Mouse (Mus musculus) inflammation-experienced regulatory T-cells, adult 6 months (primary cell): Measurements from ENCODE around the gene Kcnd3. TPM values are rescaled to one million over a fixed set of nuclear protein-coding genes. Genes with fewer than 3 reads are reported as not detected.

Experiments used
- ATAC-seq: one replicate; pipeline ENCODE4 v1.8.0; 2017
- polyA plus RNA-seq, 3 experiments: library from polyadenylated mRNA; unstranded; fragments of 100-300 nt; shearing (Covaris generic); gene quantifications; one replicate each; pipeline ENCODE4 v1.2.1; 2017

The Kcnd3 gene
- polyA plus RNA-seq, 3 experiments from 2014 or later, result not detected

DNA sequence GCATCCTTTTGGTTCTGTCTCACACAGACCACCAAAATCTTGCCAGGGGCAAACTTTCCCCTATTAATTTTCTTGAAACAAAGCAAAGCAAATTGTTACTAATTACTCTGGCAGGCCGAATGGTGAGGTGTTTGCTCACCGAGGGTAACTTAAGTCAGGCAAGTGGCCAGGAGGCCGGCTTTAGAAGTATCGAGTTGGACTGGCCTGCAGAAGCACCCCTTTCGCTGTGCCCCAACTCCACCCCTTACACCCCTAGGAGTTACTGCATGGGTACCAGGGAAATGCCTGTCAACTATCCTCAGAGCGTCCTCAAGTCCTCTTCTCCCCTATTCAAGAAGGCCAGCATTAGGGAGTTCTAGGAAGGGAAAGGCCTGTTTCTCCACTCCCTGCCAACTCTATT lies 251.4 kb downstream of the Kcnd3 start:
- no peak for ATAC-seq

GRCm38 (mm10) chr3:105704031-105705008 lies 252.2 kb downstream of the Kcnd3 start, which contains the start of gene Inka2:
Gene Inka2 (plus strand): TSS chr3:105704599.
- ATAC-seq, result peak; percentile 85

DNA sequence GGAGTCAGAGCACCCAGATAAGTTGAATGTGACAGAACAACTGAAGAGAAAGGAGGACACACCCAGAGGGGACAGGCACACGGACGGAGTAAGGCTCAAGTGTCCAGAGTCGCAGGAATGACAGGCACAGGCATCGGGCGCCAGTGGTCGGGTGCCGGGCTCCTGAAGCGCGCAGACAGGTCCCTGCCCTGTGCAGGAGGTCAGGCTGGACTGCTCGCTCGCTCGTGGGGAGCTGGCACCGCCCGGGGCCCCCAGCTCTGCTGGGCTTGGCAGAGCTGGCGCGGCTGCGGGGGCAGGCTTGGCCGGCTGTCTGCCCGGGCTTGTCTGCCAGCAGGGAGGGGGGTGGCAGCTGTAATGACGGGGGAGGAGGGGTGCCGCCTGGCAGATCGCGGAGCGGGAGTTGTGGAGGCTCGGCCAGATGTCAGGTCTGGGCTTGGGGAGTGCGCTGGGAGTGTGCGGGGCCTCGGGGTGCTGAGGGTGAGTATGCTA lies 253.0 kb downstream of the Kcnd3 start:
- peak; percentile 32 for ATAC-seq

GRCm38 (mm10) chr3:105705561-105705960 lies 253.4 kb downstream of the Kcnd3 start:
- ATAC-seq, result no peak

- ATAC-seq, result no peak
Observed at GRCm38 (mm10) chr3:105706366-105707020, 254.4 kb downstream of the Kcnd3 start.

GRCm38 (mm10) chr3:105707590-105707989 lies 255.5 kb downstream of the Kcnd3 start:
- no peak for ATAC-seq

GRCm38 (mm10) chr3:105710246-105710645 lies 258.1 kb downstream of the Kcnd3 start:
- no peak for ATAC-seq

DNA sequence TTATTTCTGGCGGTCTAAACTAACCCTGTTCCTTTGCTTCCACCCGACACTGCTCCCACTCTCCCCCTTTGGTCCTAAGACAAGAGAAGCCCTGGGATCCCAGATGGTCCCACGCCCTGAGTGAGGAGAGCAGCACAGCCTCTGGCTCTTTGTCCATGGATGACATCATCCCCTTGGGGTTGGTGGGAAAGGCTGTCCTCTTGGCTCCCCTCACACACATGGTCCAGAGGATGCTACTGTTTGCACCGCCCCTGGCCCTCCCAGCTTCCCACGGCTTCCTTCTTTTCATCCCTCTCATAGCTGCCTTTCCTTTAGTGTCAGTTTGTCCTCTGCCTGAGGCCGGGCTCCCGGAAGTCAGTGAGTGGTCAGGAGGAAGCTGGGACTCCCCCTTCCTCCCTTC lies 259.6 kb downstream of the Kcnd3 start:
- no peak for ATAC-seq

- no peak for ATAC-seq
Observed at GRCm38 (mm10) chr3:105712827-105713226, 260.7 kb downstream of the Kcnd3 start.

- ATAC-seq, result no peak
Observed at GRCm38 (mm10) chr3:105714091-105714819, 262.1 kb downstream of the Kcnd3 start.

DNA sequence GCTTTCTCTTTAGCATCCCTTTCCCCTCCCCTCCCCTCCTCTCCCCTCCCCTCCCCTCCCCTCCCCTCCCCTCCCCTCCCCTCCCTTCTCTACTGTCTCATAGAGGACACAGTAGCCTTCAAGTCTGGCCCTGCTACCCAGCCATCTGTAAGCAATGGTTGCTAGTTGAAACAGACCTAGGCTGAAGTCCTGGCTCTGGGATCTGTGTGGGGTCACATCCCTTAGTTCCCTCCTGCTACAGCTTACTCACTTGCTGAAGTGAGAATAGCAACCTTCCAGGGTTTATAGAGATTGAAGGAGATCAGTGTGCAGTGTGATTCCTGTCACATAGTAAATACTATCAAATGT lies 262.7 kb downstream of the Kcnd3 start:
- no peak for ATAC-seq

GRCm38 (mm10) chr3:105716353-105717000 lies 264.3 kb downstream of the Kcnd3 start:
- no peak for ATAC-seq

DNA sequence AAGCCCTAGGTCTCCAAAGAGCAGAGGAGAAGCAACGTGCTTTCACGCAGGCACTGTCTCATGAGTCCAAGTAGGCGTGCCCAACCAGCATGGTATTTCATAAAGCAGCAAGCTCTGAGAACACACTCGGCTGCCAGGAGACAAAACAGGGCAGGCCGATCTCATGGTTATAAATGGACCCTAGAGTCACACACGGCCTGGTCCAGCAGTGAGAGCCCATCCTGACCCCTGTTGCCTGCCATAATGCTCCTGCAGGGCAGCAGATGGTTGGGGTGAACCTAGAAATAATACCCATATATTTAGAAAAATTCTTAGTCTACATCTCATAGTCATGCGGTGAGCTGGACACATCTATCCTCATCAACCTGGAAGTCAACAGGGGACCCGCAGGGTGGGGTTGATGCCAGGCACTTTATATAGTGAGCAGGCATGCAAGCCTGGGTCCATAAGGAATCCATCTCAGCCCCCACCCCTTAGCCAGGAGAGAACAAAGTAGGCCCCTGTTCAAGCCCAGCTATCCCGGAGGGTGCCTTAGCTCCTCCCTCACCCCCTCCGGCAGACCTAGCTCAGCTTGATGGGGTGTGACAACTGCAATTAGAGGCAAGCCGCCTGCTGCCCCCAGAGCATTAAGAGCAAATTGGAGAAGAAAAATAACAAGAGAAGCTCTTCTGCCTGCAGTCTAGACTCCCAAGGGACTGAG lies 265.9 kb downstream of the Kcnd3 start:
- ATAC-seq, result no peak

GRCm38 (mm10) chr3:105718746-105719145 lies 266.6 kb downstream of the Kcnd3 start:
- no peak for ATAC-seq

GRCm38 (mm10) chr3:105719979-105720378 lies 267.8 kb downstream of the Kcnd3 start:
- ATAC-seq, result no peak

DNA sequence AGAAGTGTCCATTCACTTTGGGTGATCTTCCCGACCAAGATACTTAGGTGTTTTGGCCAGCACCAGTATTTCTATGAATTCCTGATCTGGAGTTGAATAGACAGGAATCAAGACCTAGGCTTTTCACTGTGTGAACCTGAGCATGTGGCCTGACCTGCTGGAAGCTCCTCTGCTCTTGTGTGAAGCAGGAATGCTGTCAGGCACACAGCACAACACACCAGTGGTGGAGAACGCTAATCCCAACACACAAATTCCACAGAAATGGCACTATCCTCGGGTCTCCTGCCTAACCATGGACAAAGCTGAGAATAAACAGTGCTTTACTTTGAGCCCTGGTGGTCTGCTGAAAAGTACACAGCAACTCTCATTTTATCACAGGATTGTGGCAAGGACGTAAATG lies 268.4 kb downstream of the Kcnd3 start:
- no peak for ATAC-seq

DNA sequence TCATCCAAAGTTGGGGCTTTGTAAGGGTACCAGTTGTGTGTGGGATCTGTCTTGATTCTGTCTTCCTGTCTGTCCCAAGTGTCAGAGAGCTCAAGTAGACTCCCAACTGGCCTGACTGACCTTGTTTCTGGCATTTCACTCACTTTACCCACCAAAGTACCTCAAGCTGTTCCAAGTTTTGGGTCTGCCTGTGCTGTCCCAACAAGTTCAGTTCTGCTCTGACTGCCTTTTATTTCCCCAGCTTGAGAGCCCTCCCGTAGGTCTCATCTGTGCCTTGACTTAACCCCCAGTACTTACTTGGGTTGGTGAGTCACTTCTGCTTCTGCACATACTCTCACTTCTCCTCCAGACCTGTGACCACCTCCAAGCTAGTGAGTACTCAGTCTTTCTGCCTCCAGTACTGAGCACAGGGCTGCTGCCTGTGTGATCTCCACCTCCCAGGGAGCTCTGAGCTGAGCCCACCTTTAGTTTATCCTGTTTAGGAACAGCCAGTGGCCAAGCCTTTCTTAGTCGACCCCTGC lies 269.6 kb downstream of the Kcnd3 start:
- ATAC-seq, result no peak

- no peak for ATAC-seq
Observed at GRCm38 (mm10) chr3:105722510-105722909, 270.4 kb downstream of the Kcnd3 start.
